Mouse (Mus musculus) stomach, postnatal 0 days (tissue): Measurements from ENCODE around the gene Tril. TPM values are rescaled to one million over a fixed set of nuclear protein-coding genes. Genes with fewer than 3 reads are reported as not detected.

Experiments used
- ATAC-seq: fragments of 200-750 bp; cut with Nextera tagmentation; 2 replicates; pipeline ENCODE4 v1.8.0; 2017; ENCODE audit not compliant: low FRiP score, low TSS enrichment
- DNase-seq: peaks from one replicate; pipeline ENCODE4 v3.0.0-alpha.2; 2016; ENCODE audit warnings: low spot score
- H3K27ac ChIP-seq: fragments of 300-500 bp; sonication (generic); replicated peaks from 2 replicates; pipeline ENCODE4 v1.5.1; 2014; ENCODE audit warnings: mild to moderate bottlenecking, control low read depth
- H3K27me3 ChIP-seq: fragments of 300-500 bp; sonication (generic); 2 replicates; pipeline ENCODE4 v1.6.1; 2014; ENCODE audit warnings: low read length; ENCODE audit not compliant: control insufficient read depth, insufficient read depth
- H3K36me3 ChIP-seq: fragments of 300-500 bp; sonication (generic); 2 replicates; pipeline ENCODE4 v1.6.1; 2014; ENCODE audit warnings: low read length, mixed read lengths; ENCODE audit not compliant: control insufficient read depth, insufficient read depth
- H3K4me1 ChIP-seq: fragments of 300-500 bp; sonication (generic); replicated peaks from 2 replicates; pipeline ENCODE4 v1.6.1; 2014; ENCODE audit warnings: antibody characterized with exemption; ENCODE audit not compliant: control insufficient read depth, insufficient read depth
- H3K4me2 ChIP-seq: fragments of 300-500 bp; sonication (generic); replicated peaks from 2 replicates; pipeline ENCODE4 v1.6.1; 2014; ENCODE audit warnings: low read depth, mild to moderate bottlenecking, control low read depth, moderate library complexity
- H3K4me3 ChIP-seq: fragments of 300-500 bp; sonication (generic); 2 replicates; pipeline ENCODE4 v1.5.1; 2014; ENCODE audit warnings: low read depth, low read length, control low read depth
- H3K9ac ChIP-seq: fragments of 300-500 bp; sonication (generic); 2 replicates; pipeline ENCODE4 v1.6.1; 2014; ENCODE audit warnings: mild to moderate bottlenecking, low read length, control low read depth, mixed read lengths
- H3K9me3 ChIP-seq: fragments of 300-500 bp; sonication (generic); 2 replicates; pipeline ENCODE4 v1.6.1; 2016; ENCODE audit warnings: low read length; ENCODE audit not compliant: control insufficient read depth
- CTCF ChIP-seq: IDR thresholded peaks from 2 replicates; pipeline ENCODE4 v1.5.1; 2016; ENCODE audit warnings: antibody characterized with exemption, low read depth, mild to moderate bottlenecking, moderate library complexity
- EP300 ChIP-seq: optimal IDR thresholded peaks from 2 replicates; pipeline ENCODE3; 2016; ENCODE audit warnings: antibody characterized with exemption
- WGBS: fragments of 180-500 bp; shearing (Covaris S2); extraction: QIAGEN DNeasy Blood & Tissue Kit; methylation state at CpG from one replicate; pipeline ENCODE4 v1.1.7; 2014; 5-methylcytosine and 5-hydroxymethylcytosine counted together
- polyA plus RNA-seq: library from polyadenylated mRNA; unstranded; fragments of >200 nt; fragmentation: Nextera tagmentation; extraction: Ambion mirVana; gene quantifications from 2 replicates; pipeline ENCODE4 v1.2.1, GENCODE M21; 2015

The Tril gene
- polyA plus RNA-seq, 1 experiment from 2014 or later: 6.8 TPM

GRCm38 (mm10) chr6:53795078-53795477, 25.6 kb downstream of the Tril start:
- Histone ChIP-seq H3K9me3 (no peaks in the 10 kb centered on the region), H3K4me2 (0 out of 2 replicates have a peak overlapping the region, but pooled peaks have one; percentile 9), H3K27ac (no peak overlapping the region), H3K9ac (no peak overlapping the region), H3K27me3 (no peaks in the 10 kb centered on the region; the same call in 1 of the 2 replicates), H3K36me3 (no peaks in the 10 kb centered on the region), H3K4me3 (no peak overlapping the region), H3K4me1 (no peaks in the 10 kb centered on the region)
- ATAC-seq (no peak), DNase-seq (no peak)
- TF ChIP-seq EP300 (no peak), CTCF (no peak)
- WGBS: 44% methylated on average over 11 of the region's 11 CpGs

DNA sequence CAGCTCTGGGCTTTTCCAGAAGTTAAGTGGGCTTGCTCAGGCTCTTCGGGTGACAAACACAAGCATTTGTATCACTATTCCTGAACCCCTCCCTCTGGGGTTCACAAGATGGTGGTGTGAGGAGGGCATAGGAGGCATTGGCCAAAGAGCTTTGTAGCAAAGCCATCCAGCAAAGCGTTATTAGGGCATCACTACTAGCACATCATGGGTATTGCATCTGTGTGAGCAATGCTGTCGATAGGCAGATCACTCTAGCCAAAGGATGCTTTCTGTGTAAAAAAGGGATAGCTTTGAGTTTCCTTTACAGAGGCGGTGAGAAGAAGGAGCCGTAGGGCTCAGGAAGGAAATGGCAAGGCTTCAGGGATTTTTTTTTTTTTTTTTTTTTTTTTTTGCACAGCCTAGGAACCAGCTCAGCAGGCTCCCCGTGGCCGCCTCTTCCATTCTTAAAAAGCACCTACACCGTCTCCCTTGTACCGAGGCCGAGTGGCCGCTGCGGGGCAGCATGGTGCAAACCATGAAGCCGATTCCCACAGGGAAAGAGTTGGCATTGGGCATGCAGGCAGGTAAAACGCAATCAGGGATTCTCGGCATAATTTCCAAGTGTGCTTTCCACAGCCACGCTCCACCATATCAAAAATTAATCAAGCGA, 26.2 kb downstream of the Tril start:
- Histone ChIP-seq H3K36me3 (no peaks in the 10 kb centered on the region), H3K27me3 (no peaks in the 10 kb centered on the region; the same call in 1 of the 2 replicates), H3K4me1 (no peaks in the 10 kb centered on the region), H3K27ac (no peak overlapping the region), H3K4me3 (no peak overlapping the region), H3K9ac (no peak overlapping the region), H3K4me2 (0 out of 2 replicates have a peak overlapping the region, but pooled peaks have one; percentile 9), H3K9me3 (no peaks in the 10 kb centered on the region)
- WGBS: 11% methylated on average over 17 of the region's 17 CpGs
- ATAC-seq (peak; percentile 89), DNase-seq (peak; percentile 88)
- no peak for TF ChIP-seq EP300
- peak; percentile 86 for TF ChIP-seq CTCF

GRCm38 (mm10) chr6:53782880-53783539, 37.6 kb downstream of the Tril start:
- H3K4me2 ChIP-seq: no peak overlapping the region
- no peak overlapping the region for H3K4me3 ChIP-seq
- ATAC-seq (no peak), DNase-seq (peak; percentile 56)
- no peaks in the 10 kb centered on the region for H3K36me3 ChIP-seq
- H3K9me3 ChIP-seq: no peaks in the 10 kb centered on the region
- H3K9ac ChIP-seq: no peak overlapping the region
- no peak overlapping the region for H3K27ac ChIP-seq
- H3K27me3 ChIP-seq: no peaks in the 10 kb centered on the region
- no peaks in the 10 kb centered on the region for H3K4me1 ChIP-seq
- TF ChIP-seq EP300: no peak
- peak; percentile 93 for TF ChIP-seq CTCF
- WGBS: 45% methylated on average over 16 of the region's 16 CpGs

DNA sequence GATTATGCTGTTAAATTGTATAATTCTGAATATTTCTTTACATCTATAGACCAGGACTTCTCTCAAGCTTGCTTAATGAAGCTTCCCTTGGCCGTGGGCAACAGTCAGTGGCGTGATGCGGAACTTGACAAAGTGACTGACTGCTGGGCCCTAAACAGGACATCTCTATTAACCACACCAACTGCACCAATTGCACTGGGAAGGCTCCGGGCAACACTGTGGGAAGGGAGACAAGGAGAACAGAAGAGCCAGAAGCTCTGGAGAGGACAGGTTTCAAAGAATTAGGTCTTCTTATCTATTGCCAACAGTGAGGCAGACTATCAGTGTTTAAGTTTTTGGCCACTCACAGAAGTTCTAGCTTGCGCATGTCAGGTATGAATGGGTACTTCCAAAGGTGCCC, 38.4 kb downstream of the Tril start:
- Histone ChIP-seq H3K9me3 (no peaks in the 10 kb centered on the region), H3K27me3 (no peaks in the 10 kb centered on the region), H3K4me3 (no peak overlapping the region), H3K27ac (no peak overlapping the region), H3K9ac (no peak overlapping the region), H3K4me1 (no peaks in the 10 kb centered on the region), H3K36me3 (no peaks in the 10 kb centered on the region), H3K4me2 (no peak overlapping the region)
- ATAC-seq: no peak
- no peak for DNase-seq
- TF ChIP-seq EP300 (no peak), CTCF (no peak)
- 92% methylated on average over 5 of the region's 5 CpGs for WGBS

GRCm38 (mm10) chr6:53781171-53781570, 39.5 kb downstream of the Tril start:
- Histone ChIP-seq H3K36me3 (no peaks in the 10 kb centered on the region), H3K27ac (no peak overlapping the region), H3K27me3 (no peaks in the 10 kb centered on the region), H3K9ac (no peak overlapping the region), H3K4me2 (no peak overlapping the region), H3K4me1 (no peaks in the 10 kb centered on the region), H3K9me3 (no peaks in the 10 kb centered on the region), H3K4me3 (no peak overlapping the region)
- DNase-seq (peak; percentile 46), ATAC-seq (no peak)
- 9% methylated on average over 4 of the region's 4 CpGs for WGBS
- TF ChIP-seq CTCF: peak; percentile 92
- TF ChIP-seq EP300: no peak

DNA sequence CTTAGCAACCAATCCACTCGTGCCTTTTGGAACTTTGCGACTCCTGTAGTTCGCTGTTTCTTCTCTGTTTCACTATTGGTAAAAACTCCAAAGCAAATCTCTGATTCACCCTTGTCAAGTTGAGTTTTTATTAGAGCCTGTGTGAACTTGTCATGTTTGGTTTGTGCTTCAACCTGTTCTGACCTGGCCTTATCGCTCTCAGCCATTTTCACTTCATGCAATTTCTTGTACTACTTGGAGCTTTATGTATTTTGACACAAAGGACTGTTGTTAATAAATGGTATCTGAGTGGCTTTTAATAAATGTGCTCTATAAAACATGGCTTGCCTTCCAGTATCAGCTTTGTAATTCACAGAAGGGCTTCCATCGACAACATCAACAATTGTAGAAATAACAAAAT, 40.6 kb downstream of the Tril start:
- Histone ChIP-seq H3K27me3 (no peaks in the 10 kb centered on the region), H3K36me3 (no peaks in the 10 kb centered on the region), H3K4me1 (no peaks in the 10 kb centered on the region), H3K27ac (peak overlapping the region; percentile 65; the same call in 1 of the 2 replicates), H3K9ac (no peak overlapping the region), H3K4me3 (no peak overlapping the region), H3K9me3 (no peaks in the 10 kb centered on the region), H3K4me2 (no peak overlapping the region)
- ATAC-seq (no peak), DNase-seq (no peak)
- no peak for TF ChIP-seq EP300
- TF ChIP-seq CTCF: no peak
- 64% methylated on average over 5 of the region's 5 CpGs for WGBS
